Mouse (Mus musculus): Measurements from ENCODE around the gene Ctbs. TPM values are rescaled to one million over a fixed set of nuclear protein-coding genes. Genes with fewer than 3 reads are reported as not detected.
A peak's percentile ranks its signal among the peaks of the same experiment; 100 is the strongest.

Gene Ctbs
- total RNA-seq, 2 experiments from 2014 or later: 4.7 to 5.9 TPM

GRCm38 (mm10) chr3:146486464-146486863 is 36.9 kb downstream of the Ctbs start:
- intact Hi-C loops (cut with DNase I): no loop called here
- no peak for DNase-seq

- DNase-seq: no peak
- intact Hi-C loops (cut with DNase I): no loop called here
Measured at GRCm38 (mm10) chr3:146494941-146495340, 45.3 kb downstream of the Ctbs start.

GRCm38 (mm10) chr3:146498989-146499388 is 49.4 kb downstream of the Ctbs start:
- intact Hi-C loops (cut with DNase I): no loop called here
- DNase-seq: no peak

- intact Hi-C loops (cut with DNase I): loop anchor here (10.0 kb wide), 2 partner anchors 155 to 315 kb away; no protein-coding TSS in a partner anchor
- peak; percentile 89 for DNase-seq
Measured at GRCm38 (mm10) chr3:146499431-146500002, 49.9 kb downstream of the Ctbs start, which contains the start of the genes Spata1 and Gng5. TSS of gene Spata1 (minus strand) at chr3:146499753. TSS of gene Gng5 (plus strand) at chr3:146499807.

GRCm38 (mm10) chr3:146500003-146500809 is 50.6 kb downstream of the Ctbs start:
- intact Hi-C loops (cut with DNase I): loop anchor here (10.0 kb wide), 2 partner anchors 155 to 315 kb away; no protein-coding TSS in a partner anchor
- peak; percentile 59 for DNase-seq

GRCm38 (mm10) chr3:146500810-146501201 is 51.2 kb downstream of the Ctbs start:
- DNase-seq: no peak
- intact Hi-C loops (cut with DNase I): loop anchor here (10.0 kb wide), 2 partner anchors 156 to 316 kb away; no protein-coding TSS in a partner anchor

GRCm38 (mm10) chr3:146501601-146502123 is 52.1 kb downstream of the Ctbs start:
- intact Hi-C loops (cut with DNase I): loop anchor here (10.0 kb wide), 2 partner anchors 157 to 317 kb away; no protein-coding TSS in a partner anchor
- DNase-seq: no peak

- DNase-seq: no peak
- intact Hi-C loops (cut with DNase I): loop anchor here (5.0 to 10.0 kb wide), 3 partner anchors 162 to 322 kb away; no protein-coding TSS in a partner anchor
Measured at GRCm38 (mm10) chr3:146506711-146507110, 57.1 kb downstream of the Ctbs start.

Other genes with a start within 250 kb of the Ctbs start
- under 1 TPM; 0.50 to 0.70 TPM for gene Lpar3, start 228.8 kb upstream of the Ctbs start, total RNA-seq (2021)
- 10 to 100 TPM; 80.7 to 81.5 TPM for gene Ssx2ip, start 45.2 kb upstream of the Ctbs start, total RNA-seq (2021)
- gene Spata1, start 50.0 kb downstream of the Ctbs start, total RNA-seq (2021): 1 to 10 TPM; 5.0 to 8.3 TPM
- 10 to 100 TPM; 50.3 to 68.4 TPM for gene Gng5, start 50.0 kb downstream of the Ctbs start, total RNA-seq (2021)
- 10 to 100 TPM; 22.5 to 24.5 TPM for gene Rpf1, start 71.6 kb downstream of the Ctbs start, total RNA-seq (2021)
- gene Uox, start 120.6 kb downstream of the Ctbs start, total RNA-seq (2021): under 1 TPM; 0.18 to 0.38 TPM
- not detected for gene Dnase2b, start 165.8 kb downstream of the Ctbs start, total RNA-seq (2021)
- gene 4930503B20Rik, start 201.5 kb downstream of the Ctbs start, total RNA-seq (2021): under 1 TPM in 1 of 2 experiments, not detected in 1; 0.20 TPM
- under 1 TPM in 1 of 2 experiments, not detected in 1; 0.48 TPM for gene Samd13, start 235.8 kb downstream of the Ctbs start, total RNA-seq (2021)

All from left cerebral cortex, postnatal 4 days (tissue).